Comparison of ENCODE assay signal across 22 mouse cellular contexts in genomic region chr7:67458640-67459039, GRCm38 (mm10).
"Had no signal": no experiment of that assay in that cellular context is flagged by ENCODE, and none has a peak within 500 bp of the region (broad histone marks: within the 10 kb centered on the region; RNA-seq: fewer than 3 reads in every experiment).

No protein-coding gene starts in this region.

- H3K4me3 ChIP-seq: heart, embryonic 12.5 days; hindbrain, embryonic 13.5 days; hindbrain, embryonic 15.5 days; kidney, embryonic 15.5 days; limb, embryonic 13.5 days; limb, embryonic 15.5 days; liver, embryonic 12.5 days had no signal

- H3K27ac ChIP-seq: hindbrain, embryonic 13.5 days; hindbrain, embryonic 15.5 days; hindbrain, postnatal 0 days; kidney, embryonic 15.5 days; kidney, postnatal 0 days; limb, embryonic 13.5 days; limb, embryonic 15.5 days; liver, embryonic 12.5 days; liver, embryonic 14.5 days had no signal

- DNase-seq: gastrocnemius, postnatal 25 days; heart, adult 18-20 months; heart, postnatal 10 days; heart, postnatal 36 days; kidney, adult 11 months; kidney, adult 2 months; kidney, adult 9 months; kidney, postnatal 14 days; kidney, postnatal 36 days; layer of hippocampus, adult 9-11 months; layer of hippocampus, postnatal 36 days; left cerebral cortex, postnatal 4 days had no signal

- H3K36me3 ChIP-seq: heart, embryonic 12.5 days; hindbrain, embryonic 13.5 days; hindbrain, embryonic 15.5 days; kidney, embryonic 15.5 days; limb, embryonic 13.5 days; limb, embryonic 15.5 days; liver, embryonic 12.5 days had no signal
